Mouse (Mus musculus) layer of hippocampus, adult 9-10 months (tissue): ENCODE data around the gene Atp2b2.

ENCODE experiments used
- DNase-seq: peaks from one replicate; pipeline ENCODE4 v3.0.0; 2022; ENCODE audit warnings: low spot score

The Atp2b2 gene

GRCm38 (mm10) chr6:113792368-113792767 is 250.0 kb downstream of the Atp2b2 start:
- DNase-seq, result no peak

GRCm38 (mm10) chr6:113791012-113791411 is 251.4 kb downstream of the Atp2b2 start:
- no peak for DNase-seq

- no peak for DNase-seq
Observed at GRCm38 (mm10) chr6:113787459-113787968, 254.9 kb downstream of the Atp2b2 start.

GRCm38 (mm10) chr6:113785658-113786057 is 256.8 kb downstream of the Atp2b2 start:
- DNase-seq, result no peak

GRCm38 (mm10) chr6:113778229-113778753 is 264.1 kb downstream of the Atp2b2 start:
- DNase-seq, result no peak

GRCm38 (mm10) chr6:113768804-113769203 is 273.6 kb downstream of the Atp2b2 start:
- DNase-seq, result no peak

- DNase-seq, result peak; percentile 60
Observed at GRCm38 (mm10) chr6:113761644-113762043, 280.8 kb downstream of the Atp2b2 start.

GRCm38 (mm10) chr6:113749119-113749685 is 293.2 kb downstream of the Atp2b2 start:
- DNase-seq, result no peak

- DNase-seq, result no peak
Observed at GRCm38 (mm10) chr6:113748351-113748750, 294.1 kb downstream of the Atp2b2 start.

GRCm38 (mm10) chr6:113747284-113747683 is 295.1 kb downstream of the Atp2b2 start:
- no peak for DNase-seq

GRCm38 (mm10) chr6:113745117-113745516 is 297.3 kb downstream of the Atp2b2 start:
- no peak for DNase-seq

- DNase-seq, result no peak
Observed at GRCm38 (mm10) chr6:113743111-113743510, 299.3 kb downstream of the Atp2b2 start.

GRCm38 (mm10) chr6:113742321-113742720 is 300.1 kb downstream of the Atp2b2 start:
- DNase-seq, result no peak

- DNase-seq, result no peak
Observed at GRCm38 (mm10) chr6:113741425-113741824, 301.0 kb downstream of the Atp2b2 start.

- DNase-seq, result peak; percentile 51
Observed at GRCm38 (mm10) chr6:113740236-113741217, 301.9 kb downstream of the Atp2b2 start, which contains the start of gene Sec13. Sec13 (minus strand) TSS chr6:113740743.

GRCm38 (mm10) chr6:113737318-113738046 is 304.9 kb downstream of the Atp2b2 start:
- DNase-seq, result no peak

- DNase-seq, result no peak
Observed at GRCm38 (mm10) chr6:113731296-113731695, 311.1 kb downstream of the Atp2b2 start.

- no peak for DNase-seq
Observed at GRCm38 (mm10) chr6:113728181-113728580, 314.2 kb downstream of the Atp2b2 start.

GRCm38 (mm10) chr6:113721061-113721460 is 321.4 kb downstream of the Atp2b2 start:
- no peak for DNase-seq

GRCm38 (mm10) chr6:113719878-113720277 is 322.5 kb downstream of the Atp2b2 start, which contains the start of gene Ghrl:
Ghrl (minus strand) TSS chr6:113719880.
- DNase-seq, result no peak

GRCm38 (mm10) chr6:113717541-113717940 is 324.9 kb downstream of the Atp2b2 start:
- DNase-seq, result no peak

GRCm38 (mm10) chr6:113714797-113715196 is 327.6 kb downstream of the Atp2b2 start:
- DNase-seq, result no peak
